Mouse (Mus musculus) neural tube, embryonic 11.5 days (tissue): ENCODE results near the gene Tor4a. TPM values are rescaled to one million over a fixed set of nuclear protein-coding genes. Genes with fewer than 3 reads are reported as not detected.
A peak's percentile ranks its signal among the peaks of the same experiment; 100 is the strongest.

Experiments
- ATAC-seq: fragments of 200-750 bp; cut with Nextera tagmentation; 2 replicates; pipeline ENCODE4 v1.8.0; 2017; ENCODE audit warnings: moderate number of reproducible peaks, mild to moderate bottlenecking, moderate TSS enrichment, moderate library complexity; ENCODE audit not compliant: insufficient read depth, low FRiP score, low TSS enrichment
- DNase-seq: peaks from one replicate; pipeline ENCODE4 v3.0.0-alpha.2; 2015; ENCODE audit warnings: low spot score
- H3K27ac ChIP-seq: fragments of 300-500 bp; sonication (generic); 2 replicates; pipeline ENCODE4 v1.5.1; 2014; ENCODE audit warnings: low read depth, mild to moderate bottlenecking, low read length
- H3K27me3 ChIP-seq: fragments of 300-500 bp; sonication (generic); 2 replicates; pipeline ENCODE4 v1.6.1; 2014; ENCODE audit warnings: mild to moderate bottlenecking, low read length, mixed read lengths; ENCODE audit not compliant: control insufficient read depth, insufficient read depth
- H3K36me3 ChIP-seq: fragments of 300-500 bp; sonication (generic); 2 replicates; pipeline ENCODE4 v1.6.1; 2014; ENCODE audit warnings: mild to moderate bottlenecking, low read length, moderate library complexity, mixed read lengths; ENCODE audit not compliant: control insufficient read depth, insufficient read depth
- H3K4me1 ChIP-seq: fragments of 300-500 bp; sonication (generic); 2 replicates; pipeline ENCODE4 v1.6.1; 2014; ENCODE audit warnings: low read length, mixed read lengths; ENCODE audit not compliant: control insufficient read depth, insufficient read depth
- H3K4me2 ChIP-seq: fragments of 300-500 bp; sonication (generic); 2 replicates; pipeline ENCODE4 v1.6.1; 2014; ENCODE audit warnings: low read depth, mild to moderate bottlenecking, moderate library complexity
- H3K4me3 ChIP-seq: fragments of 300-500 bp; sonication (generic); 2 replicates; pipeline ENCODE4 v1.5.1; 2014; ENCODE audit warnings: low read depth, low read length
- H3K9ac ChIP-seq: fragments of 300-500 bp; sonication (generic); 2 replicates; pipeline ENCODE4 v1.6.1; 2014; ENCODE audit warnings: mild to moderate bottlenecking, low read length
- H3K9me3 ChIP-seq: fragments of 300-500 bp; sonication (generic); 2 replicates; pipeline ENCODE4 v1.6.1; 2016; ENCODE audit warnings: low read length; ENCODE audit not compliant: control insufficient read depth
- WGBS: fragments of 180-500 bp; shearing (Covaris S2); extraction: QIAGEN DNeasy Blood & Tissue Kit; methylation state at CpG from one replicate; pipeline ENCODE4 v1.1.7; 2014; 5-methylcytosine and 5-hydroxymethylcytosine counted together
- polyA plus RNA-seq: library from polyadenylated mRNA; unstranded; fragments of >200 nt; fragmentation: Nextera tagmentation; extraction: Ambion mirVana; gene quantifications from 2 replicates; pipeline ENCODE4 v1.2.1, GENCODE M21; 2014

Tor4a gene
- 1.6 and 1.9 TPM in 2 replicates for polyA plus RNA-seq

DNA sequence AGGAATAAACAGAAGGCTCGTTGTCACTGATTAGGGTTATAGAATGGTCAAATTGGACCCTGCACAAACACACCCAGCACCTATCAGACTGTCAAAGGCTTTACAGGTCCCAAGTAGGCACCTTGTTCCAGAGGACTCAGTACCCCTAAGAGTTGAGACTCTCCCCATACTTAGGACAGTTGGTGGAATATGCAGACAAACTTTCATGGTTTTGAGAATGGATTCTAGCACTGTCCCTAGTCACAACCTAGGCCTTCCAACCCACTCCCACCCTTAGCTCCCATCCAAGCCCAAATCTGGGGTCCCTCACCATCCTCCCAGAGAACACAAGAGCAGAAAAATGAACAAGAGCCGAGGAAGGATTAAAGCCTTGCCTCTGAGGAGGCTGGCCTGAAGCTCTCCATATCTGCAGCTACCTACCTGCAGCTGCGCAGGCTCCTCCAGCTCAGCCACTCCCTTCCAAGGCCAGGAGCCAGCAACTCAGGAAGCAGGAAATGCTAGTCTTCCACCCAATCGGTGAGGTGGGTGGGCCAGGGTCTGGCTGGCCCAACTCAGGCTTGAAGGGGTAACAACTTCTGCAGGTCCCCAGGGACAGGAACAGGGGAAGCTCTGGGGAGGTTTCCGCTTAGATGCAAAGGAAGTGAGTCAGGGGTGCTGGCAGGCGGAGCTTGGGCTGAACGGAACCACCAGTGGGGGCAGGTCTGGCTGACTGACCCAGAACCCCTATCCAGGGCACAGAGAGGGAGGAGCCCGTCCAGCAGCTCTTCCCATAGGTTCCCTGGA is at the start of gene Tor4a:
TSS of gene Tor4a (minus strand) at position 715 of the 783 bp plus-strand sequence.
- no peak within 1 kb of the TSS; the same call in 1 of the 2 replicates for H3K4me2 ChIP-seq
- WGBS: 13% methylated on average over 8 of the region's 8 CpGs
- no peak within 1 kb of the TSS for H3K9ac ChIP-seq
- peaks cover 19% of the 10 kb centered on the region for H3K27me3 ChIP-seq
- no peak for DNase-seq
- H3K36me3 ChIP-seq: peaks cover 3% of the 10 kb centered on the region; the same call in 1 of the 2 replicates
- no peak for ATAC-seq
- no peak within 1 kb of the TSS for H3K27ac ChIP-seq
- no peaks in the 10 kb centered on the region for H3K9me3 ChIP-seq
- no peak within 1 kb of the TSS for H3K4me3 ChIP-seq
- H3K4me1 ChIP-seq: no peaks in the 10 kb centered on the region

DNA sequence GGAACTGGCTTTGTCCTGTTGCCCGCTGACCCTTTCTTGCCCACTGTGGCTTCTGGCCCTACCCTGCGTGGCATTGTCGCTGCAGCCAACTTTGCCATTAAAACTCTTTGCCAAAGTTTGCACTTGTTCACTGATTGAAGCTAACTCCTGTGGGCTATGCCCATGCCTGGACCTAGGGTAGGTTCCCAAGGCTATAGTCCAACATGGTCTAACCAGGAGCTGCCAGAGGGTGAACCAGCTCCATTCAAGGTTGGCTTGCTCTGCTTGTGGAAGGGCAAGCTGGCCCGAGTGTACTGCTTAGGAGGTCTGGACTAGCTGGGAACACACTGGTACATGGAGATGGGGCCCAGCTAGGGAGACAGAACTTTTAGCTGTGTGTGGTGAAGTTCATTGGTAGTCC is 47.5 kb upstream of the Tor4a start:
- H3K36me3 ChIP-seq: peaks cover 5% of the 10 kb centered on the region

DNA sequence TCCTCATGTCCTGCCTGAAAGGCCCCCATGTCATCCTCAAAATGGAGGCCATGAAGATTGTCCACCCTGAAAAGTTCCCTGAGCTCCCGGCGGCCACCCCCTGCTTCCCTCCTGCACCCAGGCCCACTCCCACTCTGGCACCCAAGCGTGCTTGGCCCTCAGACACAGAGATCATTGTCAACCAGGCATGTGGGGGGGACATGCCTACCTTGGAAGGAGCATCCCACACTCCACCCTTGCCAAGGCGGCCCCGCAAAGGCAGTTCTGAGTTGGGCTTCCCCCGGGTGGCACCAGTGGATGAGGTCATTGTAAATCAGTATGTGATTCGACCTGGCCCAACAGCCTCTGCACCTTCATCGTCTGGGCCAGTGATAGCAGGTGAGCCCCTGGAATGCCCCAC is 46.7 kb upstream of the Tor4a start:
- Histone ChIP-seq H3K4me1 (peaks cover 18% of the 10 kb centered on the region), H3K9ac (no peak overlapping the region), H3K27ac (no peak overlapping the region), H3K27me3 (peaks cover 19% of the 10 kb centered on the region), H3K4me3 (0 out of 2 replicates have a peak overlapping the region, but pooled peaks have one; percentile 54), H3K4me2 (peak overlapping the region; percentile 98; the same call in 1 of the 2 replicates), H3K36me3 (no peaks in the 10 kb centered on the region; the same call in 1 of the 2 replicates), H3K9me3 (no peaks in the 10 kb centered on the region)
- ATAC-seq (no peak), DNase-seq (no peak)
- WGBS: 78% methylated on average over 8 of the region's 8 CpGs

More for the DNA sequence above, 47.5 kb upstream of the Tor4a start:
- Histone ChIP-seq H3K27ac (no peak overlapping the region), H3K9me3 (no peaks in the 10 kb centered on the region), H3K9ac (no peak overlapping the region), H3K4me3 (no peak overlapping the region), H3K4me1 (peaks cover 18% of the 10 kb centered on the region), H3K27me3 (peaks cover 19% of the 10 kb centered on the region), H3K4me2 (no peak overlapping the region)
- DNase-seq (no peak), ATAC-seq (no peak)
- 84% methylated on average over 4 of the region's 4 CpGs for WGBS

DNA sequence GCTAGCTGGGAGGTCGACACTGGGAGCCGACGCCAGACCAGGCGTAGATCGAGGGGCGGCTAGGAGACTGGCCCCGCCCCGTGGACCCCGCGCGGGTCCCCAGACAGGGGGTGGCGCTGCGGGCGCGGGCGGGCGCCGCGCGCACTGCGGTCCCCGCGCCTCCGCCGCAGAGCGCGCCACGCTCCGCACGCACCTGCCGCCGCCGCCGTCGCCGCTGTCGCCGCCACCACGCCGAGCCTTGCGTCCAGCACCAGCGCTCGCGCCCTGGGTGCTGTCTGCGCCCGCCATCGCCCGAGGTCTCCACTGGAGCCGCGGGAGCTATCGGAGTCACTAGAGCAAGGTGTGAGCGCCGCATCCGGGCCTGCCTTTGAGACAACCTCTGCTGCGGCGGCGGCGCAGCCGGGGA is 45.4 kb upstream of the Tor4a start, which contains the start of the genes Rnf208 and Cysrt1:
TSS of gene Rnf208 (plus strand) at position 155 of the 406 bp plus-strand sequence.
TSS of gene Cysrt1 (minus strand) at position 352 of the 406 bp plus-strand sequence.
- Histone ChIP-seq H3K4me2 (peak within 1 kb of the TSS; percentile 98), H3K9me3 (no peaks in the 10 kb centered on the region), H3K27ac (0 out of 2 replicates have a peak within 1 kb of the TSS, but pooled peaks have one; percentile 3), H3K4me1 (peaks cover 18% of the 10 kb centered on the region), H3K4me3 (peak within 1 kb of the TSS; percentile 54), H3K27me3 (peaks cover 19% of the 10 kb centered on the region), H3K9ac (peak within 1 kb of the TSS; percentile 76), H3K36me3 (no peaks in the 10 kb centered on the region)
- under 1% methylated on average over 52 of the region's 59 CpGs for WGBS
- DNase-seq (peak; percentile 56), ATAC-seq (peak; percentile 29; the same call in 1 of the 2 replicates)

DNA sequence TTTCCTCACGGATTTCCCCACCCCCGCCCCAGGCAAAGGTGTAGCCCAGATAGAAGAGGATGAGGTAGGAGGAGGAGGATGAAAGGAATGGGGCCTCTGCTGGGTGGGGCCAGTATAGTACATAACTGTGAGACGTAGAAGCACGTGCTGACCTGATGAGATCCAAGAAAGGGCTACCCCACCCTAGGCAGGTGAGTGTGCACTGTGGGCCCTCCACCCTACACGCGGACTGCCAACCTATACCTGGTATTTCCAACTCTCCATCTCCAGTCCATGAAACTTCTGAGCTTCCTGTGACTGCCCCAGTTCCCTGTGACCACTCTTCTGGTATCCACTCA is 44.7 kb upstream of the Tor4a start:
- peak overlapping the region; percentile 54 for H3K4me3 ChIP-seq
- peak overlapping the region; percentile 98 for H3K4me2 ChIP-seq
- 24% methylated on average over 6 of the region's 6 CpGs for WGBS
- peaks cover 19% of the 10 kb centered on the region for H3K27me3 ChIP-seq
- DNase-seq (no peak), ATAC-seq (no peak)
- H3K36me3 ChIP-seq: no peaks in the 10 kb centered on the region
- H3K4me1 ChIP-seq: peaks cover 18% of the 10 kb centered on the region
- no peaks in the 10 kb centered on the region for H3K9me3 ChIP-seq
- H3K9ac ChIP-seq: peak overlapping the region; percentile 44; the same call in 1 of the 2 replicates
- H3K27ac ChIP-seq: no peak overlapping the region

DNA sequence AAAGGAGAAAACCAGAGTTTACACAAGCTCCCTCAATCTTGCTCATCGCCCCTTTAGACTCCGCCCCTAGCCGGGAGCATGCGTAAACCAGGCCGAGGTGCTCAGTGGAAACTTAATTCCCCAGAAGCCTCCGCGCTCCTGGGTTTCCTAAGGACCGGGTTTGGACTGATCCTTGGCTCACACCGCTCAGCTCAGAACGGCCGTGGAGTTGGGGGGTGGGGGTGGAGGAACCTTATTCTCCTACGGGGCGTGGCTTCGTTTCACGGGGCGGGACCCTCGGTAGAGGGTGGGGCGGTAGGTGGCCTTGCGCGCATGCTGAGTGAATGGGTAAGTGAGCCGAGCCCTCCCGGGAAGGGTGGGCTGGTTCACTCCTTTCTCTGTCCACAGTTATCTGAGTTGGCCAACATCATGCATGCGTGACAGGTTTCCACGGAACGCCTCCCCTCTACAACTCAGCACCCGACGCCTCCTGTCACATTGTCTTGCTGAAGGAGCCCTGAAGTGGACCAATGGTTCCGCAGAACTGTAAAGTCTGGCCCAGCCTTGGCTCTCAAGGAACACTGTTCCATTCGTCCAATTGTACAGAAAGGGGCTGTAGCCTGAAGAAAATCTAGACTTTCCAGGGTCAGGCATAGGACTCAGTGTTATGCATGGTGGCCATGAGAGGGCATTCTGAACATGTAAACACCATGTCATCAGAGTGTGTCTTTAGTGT is 44.2 kb upstream of the Tor4a start:
- Histone ChIP-seq H3K9ac (peak overlapping the region; percentile 44), H3K4me3 (peak overlapping the region; percentile 37), H3K9me3 (no peaks in the 10 kb centered on the region), H3K4me2 (peak overlapping the region; percentile 98), H3K27ac (0 out of 2 replicates have a peak overlapping the region, but pooled peaks have one; percentile 3), H3K27me3 (peaks cover 19% of the 10 kb centered on the region), H3K36me3 (no peaks in the 10 kb centered on the region), H3K4me1 (peaks cover 18% of the 10 kb centered on the region)
- DNase-seq (peak; percentile 75), ATAC-seq (peak; percentile 70)
- under 1% methylated on average over 29 of the region's 29 CpGs for WGBS

DNA sequence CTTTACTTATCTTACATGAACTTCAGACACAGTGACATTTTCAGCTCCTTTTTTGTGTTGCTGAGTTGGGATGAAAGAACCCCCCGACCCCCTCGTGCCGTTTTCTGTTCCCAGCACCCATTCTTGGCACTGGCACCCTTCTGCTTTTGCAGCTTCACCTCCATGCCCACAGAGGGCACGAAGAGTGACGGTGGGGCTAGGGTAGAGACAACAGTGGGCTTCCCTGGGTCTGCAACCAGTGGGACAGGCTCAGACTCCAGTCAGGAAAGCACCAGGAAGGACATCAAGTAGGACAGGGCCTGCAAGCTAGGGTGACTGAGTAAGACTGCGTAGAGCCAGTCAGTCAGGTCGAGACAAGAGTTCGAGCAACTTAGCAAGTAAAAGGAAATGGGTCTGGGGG is 43.6 kb upstream of the Tor4a start:
- 0 out of 2 replicates have a peak, but pooled peaks have one; percentile 1 for ATAC-seq
- Histone ChIP-seq H3K4me3 (no peak overlapping the region), H3K4me2 (peak overlapping the region; percentile 98), H3K9me3 (no peaks in the 10 kb centered on the region), H3K36me3 (no peaks in the 10 kb centered on the region), H3K9ac (no peak overlapping the region), H3K27ac (no peak overlapping the region), H3K4me1 (peaks cover 18% of the 10 kb centered on the region), H3K27me3 (peaks cover 19% of the 10 kb centered on the region)
- DNase-seq: no peak
- WGBS: 51% methylated on average over 8 of the region's 8 CpGs

DNA sequence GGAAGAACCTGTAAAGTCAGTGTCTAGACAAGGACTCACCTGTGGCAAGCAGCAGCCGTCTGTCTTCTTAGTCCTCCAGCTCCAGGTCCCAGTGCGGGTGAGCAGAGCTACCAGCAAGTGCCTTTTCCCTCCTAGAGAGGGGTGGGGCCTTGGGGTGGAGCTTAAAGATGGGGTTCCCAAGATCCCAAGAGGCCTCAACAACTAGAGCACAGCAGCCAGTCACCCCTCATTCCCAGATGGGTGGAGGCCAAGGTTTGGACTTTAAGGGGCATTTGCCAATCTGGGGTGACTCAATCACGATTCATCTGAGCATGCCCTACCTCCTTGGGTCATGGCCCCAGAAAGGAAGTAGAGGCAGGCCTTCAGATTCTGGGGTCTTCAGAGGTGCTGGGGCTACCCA is 43.1 kb upstream of the Tor4a start:
- Histone ChIP-seq H3K9ac (no peak overlapping the region), H3K27ac (no peak overlapping the region), H3K4me1 (peaks cover 18% of the 10 kb centered on the region), H3K36me3 (no peaks in the 10 kb centered on the region), H3K9me3 (no peaks in the 10 kb centered on the region), H3K27me3 (peaks cover 19% of the 10 kb centered on the region), H3K4me2 (no peak overlapping the region), H3K4me3 (no peak overlapping the region)
- DNase-seq (no peak), ATAC-seq (no peak)
- 79% methylated on average over 3 of the region's 3 CpGs for WGBS
